In genomic region chr16:34560814-34561213, GRCm38 (mm10) we compare ENCODE assay signal across 17 mouse cellular contexts. TPM values are rescaled to one million over a fixed set of nuclear protein-coding genes. Genes with fewer than 3 reads are reported as not detected.
A peak's percentile ranks its signal among the peaks of the same experiment; 100 is the strongest.
DNase-seq lines count a peak whose midpoint lies in the region.
"Had no signal": no experiment of that assay in that cellular context is flagged by ENCODE, and none has a peak within 500 bp of the region (broad histone marks: within the 10 kb centered on the region; RNA-seq: fewer than 3 reads in every experiment).

No protein-coding gene starts in this region.

- DNase-seq in layer of hippocampus, adult 11-12 months (ENCODE audit: low spot score), result peak; percentile 56
- no peak for DNase-seq in layer of hippocampus, postnatal 25 days (ENCODE audit: extremely low spot score in 1 of 2, low spot score in 1 of 2)
- peak; percentile 48 for DNase-seq in Muller cell, postnatal 12 days (ENCODE audit: inconsistent ontology term)
- peak; percentile 23 to 36 for DNase-seq in cerebellum, adult 18-20 months
- peak; percentile 5 to 47 for DNase-seq in left cerebral cortex, adult 8-10 months (ENCODE audit: low spot score in 2 of 2)
- no peak for DNase-seq in thymus, adult 18-20 months
- DNase-seq in hindbrain, embryonic 10.5 days (ENCODE audit: low spot score), result no peak
- DNase-seq in kidney, postnatal 36 days, result no peak
- DNase-seq: adrenal gland, postnatal 25 days; embryo, embryonic 11 days; gastrocnemius, postnatal 25 days; kidney, postnatal 14 days; lung, postnatal 10 days; spleen, adult 18-20 months; thymus, postnatal 14 days had no signal

- WGBS in hindbrain, embryonic 10.5 days, result 65% methylated on average over 5 of the region's 5 CpGs

- H3K27ac ChIP-seq in hindbrain, embryonic 10.5 days, result no peak overlapping the region

- no peak overlapping the region for H3K4me3 ChIP-seq in hindbrain, embryonic 10.5 days
- H3K4me3 ChIP-seq: erythroblast, embryonic 14.5 days; midbrain, embryonic 15.5 days had no signal

- H3K9me3 ChIP-seq in hindbrain, embryonic 10.5 days, result no peaks in the 10 kb centered on the region
- H3K9me3 ChIP-seq: midbrain, embryonic 15.5 days had no signal

- no peaks in the 10 kb centered on the region for H3K36me3 ChIP-seq in hindbrain, embryonic 10.5 days
- H3K36me3 ChIP-seq: midbrain, embryonic 15.5 days had no signal

- peaks cover 86% of the 10 kb centered on the region for H3K4me1 ChIP-seq in hindbrain, embryonic 10.5 days (replicated peaks)

- H3K27me3 ChIP-seq in hindbrain, embryonic 10.5 days (ENCODE audit: insufficient read depth, poor library complexity, severe bottlenecking), result no peaks in the 10 kb centered on the region
- H3K27me3 ChIP-seq: midbrain, embryonic 15.5 days had no signal

RNA-seq across cellular contexts. Expression of gene Kalrn, which starts 12.5 kb away (rescaled TPM):
- total RNA-seq in layer of hippocampus, postnatal 25 days (2021), result 100 to 1,000 TPM; 456 to 578 TPM
- total RNA-seq in left cerebral cortex, adult 8-10 months (2022), result 100 to 1,000 TPM; 485 to 551 (median 491) TPM
- 14.2 and 16.6 TPM in 2 replicates for polyA plus RNA-seq in hindbrain, embryonic 10.5 days (2016; fragmentation: Nextera tagmentation; extraction: Ambion mirVana)

Comparison
In these comparisons a context has a peak if more than half of its experiments do, and no peak if none do; other contexts are left out.
1. DNase-seq: peak in layer of hippocampus, adult 11-12 months (single experiment), Muller cell, postnatal 12 days (single experiment), cerebellum, adult 18-20 months (2 of 2) and left cerebral cortex, adult 8-10 months (2 of 2); none in layer of hippocampus, postnatal 25 days (0 of 2), thymus, adult 18-20 months (0 of 2), hindbrain, embryonic 10.5 days (single experiment) and kidney, postnatal 36 days (0 of 2).